Mouse (Mus musculus) G1E (cell line): ENCODE data around the gene Zscan25.

Experiments used
- CTCF ChIP-seq: IDR thresholded peaks from 2 replicates; pipeline ENCODE4 v1.5.1; 2012; ENCODE audit warnings: low read depth, low read length, inconsistent platforms, mixed read lengths
- GATA1 ChIP-seq: IDR thresholded peaks from 2 replicates; pipeline ENCODE4 v1.6.1; 2012; ENCODE audit warnings: borderline replicate concordance, low read length, inconsistent platforms, mixed read lengths
- POLR2AphosphoS5 ChIP-seq: IDR thresholded peaks from 2 replicates; pipeline ENCODE4 v1.6.1; 2012; ENCODE audit warnings: low read depth, low read length, inconsistent platforms; ENCODE audit not compliant: insufficient replicate concordance
- TAL1 ChIP-seq: conservative IDR thresholded peaks from 2 replicates; pipeline ENCODE4 v1.6.1; 2012; ENCODE audit warnings: low read depth, low read length, inconsistent platforms, mixed read lengths

DNA sequence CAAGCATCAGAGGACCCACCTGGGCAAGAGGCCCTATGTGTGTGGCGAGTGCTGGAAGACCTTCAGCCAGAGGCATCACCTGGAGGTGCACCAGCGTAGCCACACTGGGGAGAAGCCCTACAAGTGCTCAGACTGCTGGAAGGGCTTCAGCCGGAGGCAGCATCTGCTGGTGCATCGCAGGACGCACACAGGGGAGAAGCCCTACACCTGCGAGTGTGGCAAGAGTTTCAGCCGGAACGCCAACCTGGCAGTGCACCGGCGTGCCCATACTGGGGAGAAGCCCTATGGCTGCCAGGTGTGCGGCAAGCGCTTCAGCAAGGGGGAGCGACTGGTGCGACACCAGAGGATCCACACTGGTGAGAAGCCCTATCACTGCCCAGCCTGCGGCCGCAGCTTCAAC is 10.4 kb downstream of the Zscan25 start:
- TF ChIP-seq CTCF: no peak
- no peak for TF ChIP-seq GATA1
- TF ChIP-seq POLR2AphosphoS5: no peak
- TF ChIP-seq TAL1: no peak
